Mouse (Mus musculus): ENCODE measurements around the gene Grap2.

- TF ChIP-seq USF2 (IDR thresholded peaks at IDR 0.05; ENCODE audit: borderline replicate concordance in 1 of 2, insufficient read depth in 1 of 2, low read depth in 1 of 2, low read length in 2 of 2), result no peak
- no peak for TF ChIP-seq POLR2A (IDR thresholded peaks at IDR 0.05; ENCODE audit: control insufficient read depth in 1 of 2, insufficient read depth in 1 of 2, low read depth in 1 of 2, low read length in 2 of 2, poor library complexity in 1 of 2)
- no peak for TF ChIP-seq MAX (IDR thresholded peaks at IDR 0.05; ENCODE audit: low read length)
- TF ChIP-seq CTCF (IDR thresholded peaks at IDR 0.05 in 2 of 3, conservative IDR thresholded peaks at IDR 0.05 in 1 of 3; ENCODE audit: control insufficient read depth in 1 of 3, insufficient read depth in 1 of 3, low read depth in 2 of 3, low read length in 3 of 3, poor library complexity in 1 of 3, severe bottlenecking in 1 of 3), result no peak
- TF ChIP-seq TBP (IDR thresholded peaks at IDR 0.05; ENCODE audit: low read depth, low read length), result no peak
- TF ChIP-seq MAFK (IDR thresholded peaks at IDR 0.05; ENCODE audit: borderline replicate concordance, low read depth, low read length), result no peak
- no peak for TF ChIP-seq POLR2AphosphoS5 (IDR thresholded peaks at IDR 0.05; ENCODE audit: borderline replicate concordance, low read depth, low read length)
- TF ChIP-seq ZC3H11A (IDR thresholded peaks at IDR 0.05; ENCODE audit: low read depth, low read length), result no peak
- no peak for TF ChIP-seq HCFC1 (IDR thresholded peaks at IDR 0.05; ENCODE audit: low read depth, low read length)
- no peak for TF ChIP-seq MAZ (IDR thresholded peaks at IDR 0.05; ENCODE audit: low read depth, low read length)
- no peak for TF ChIP-seq ETS1 (IDR thresholded peaks at IDR 0.05; ENCODE audit: low read depth, low read length)
- no peak for TF ChIP-seq USF1 (IDR thresholded peaks at IDR 0.05; ENCODE audit: low read depth, low read length)
- TF ChIP-seq MYB (IDR thresholded peaks at IDR 0.05; ENCODE audit: low read depth, low read length), result no peak
- TF ChIP-seq BHLHE40 (IDR thresholded peaks at IDR 0.05; ENCODE audit: borderline replicate concordance, low read depth, low read length), result no peak
Observed at GRCm38 (mm10) chr15:80680347-80681030, 108.1 kb downstream of the Grap2 start.

Data from MEL (cell line).